Mouse (Mus musculus) liver, adult 2 months (tissue): ENCODE results near the gene Fam168a. TPM values are rescaled to one million over a fixed set of nuclear protein-coding genes. Genes with fewer than 3 reads are reported as not detected.

Experiments used
- DNase-seq: peaks from one replicate; pipeline ENCODE4 v3.0.0-alpha.2; 2011; ENCODE audit warnings: low read depth, low spot score; ENCODE audit errors: extremely low read depth
- H3K27ac ChIP-seq: fragments of 200-500 bp; replicated peaks from 2 replicates; pipeline ENCODE4 v1.5.1; 2012; ENCODE audit warnings: low read depth, mild to moderate bottlenecking, control low read depth, inconsistent platforms, low read length; ENCODE audit not compliant: insufficient read depth
- H3K27me3 ChIP-seq: fragments of 200-500 bp; 2 replicates; pipeline ENCODE4 v1.6.1; 2012; ENCODE audit warnings: mild to moderate bottlenecking, moderate library complexity, low read length, inconsistent platforms; ENCODE audit not compliant: control insufficient read depth, insufficient read depth
- H3K36me3 ChIP-seq: fragments of 200-500 bp; 2 replicates; pipeline ENCODE4 v1.6.1; 2012; ENCODE audit warnings: low read length, inconsistent platforms; ENCODE audit not compliant: control insufficient read depth, insufficient read depth
- H3K4me1 ChIP-seq: fragments of 200-500 bp; 2 replicates; pipeline ENCODE4 v1.6.1; 2011; ENCODE audit warnings: low read length; ENCODE audit not compliant: control insufficient read depth, insufficient read depth
- H3K4me3 ChIP-seq: fragments of 200-500 bp; 2 replicates; pipeline ENCODE4 v1.5.1; 2011; ENCODE audit warnings: low read depth, mild to moderate bottlenecking, control low read depth, low read length, moderate library complexity; ENCODE audit not compliant: insufficient read depth
- H3K79me2 ChIP-seq: fragments of 200-500 bp; 2 replicates; pipeline ENCODE4 v1.6.1; 2012; ENCODE audit warnings: inconsistent platforms, mild to moderate bottlenecking, low read length, moderate library complexity; ENCODE audit not compliant: control insufficient read depth, insufficient read depth
- H3K9ac ChIP-seq: fragments of 200-500 bp; 2 replicates; pipeline ENCODE4 v1.6.1; 2012; ENCODE audit warnings: low read depth, mild to moderate bottlenecking, control low read depth, inconsistent platforms, low read length
- CTCF ChIP-seq: fragments of 200-500 bp; IDR thresholded peaks from 2 replicates; pipeline ENCODE4 v1.5.1; 2011; ENCODE audit warnings: low read depth, low read length, control low read depth
- POLR2A ChIP-seq: fragments of 200-500 bp; IDR thresholded peaks from 2 replicates; pipeline ENCODE4 v1.6.1; 2011; ENCODE audit warnings: low read length, control low read depth; ENCODE audit not compliant: insufficient read depth; ENCODE audit errors: extremely low read depth
- WGBS: fragments of 180-500 bp; shearing (Covaris S2); methylation state at CpG from one replicate; pipeline ENCODE4 v1.1.7; 2018; 5-methylcytosine and 5-hydroxymethylcytosine counted together
- polyA plus RNA-seq: library from polyadenylated mRNA; depleted of rRNA; stranded (reverse); fragments of >200 nt; gene quantifications from 2 replicates; pipeline ENCODE4 v1.2.3, GENCODE M21; 2012
- total RNA-seq: library from RNA; depleted of rRNA; stranded (reverse); fragments of >200 nt; gene quantifications from 2 replicates; pipeline ENCODE4 v1.2.3, GENCODE M21; 2014

Gene Fam168a
- total and polyA plus RNA-seq, 2 experiments = 7.4 to 32.0 TPM

DNA sequence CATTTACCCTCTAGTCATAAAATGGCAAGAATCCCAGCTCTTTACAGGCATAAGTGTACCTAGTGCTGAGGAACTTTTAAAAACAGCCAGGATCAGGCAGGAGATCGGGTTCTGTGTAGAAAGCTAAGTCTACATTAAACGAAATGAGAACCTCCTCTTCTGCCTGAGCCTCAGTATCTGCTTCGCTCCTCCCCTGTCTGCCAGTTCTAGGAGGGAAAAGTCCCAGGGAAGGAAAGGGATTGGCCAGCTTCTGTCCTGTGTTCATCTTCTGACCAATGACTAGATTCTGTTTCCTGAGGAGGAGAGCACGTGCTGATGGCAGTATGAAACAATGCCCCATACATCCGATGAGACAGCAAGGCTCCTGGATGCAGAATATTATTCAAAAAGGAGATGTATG lies 25.3 kb upstream of the Fam168a start:
- no peak overlapping the region for H3K4me3 ChIP-seq
- no peak overlapping the region for H3K27ac ChIP-seq
- no peaks in the 10 kb centered on the region for H3K36me3 ChIP-seq
- no peak overlapping the region for H3K9ac ChIP-seq
- H3K27me3 ChIP-seq = no peaks in the 10 kb centered on the region
- WGBS = 59% methylated on average over 5 of the region's 5 CpGs
- no peaks in the 10 kb centered on the region for H3K4me1 ChIP-seq
- DNase-seq = no peak
- no peaks in the 10 kb centered on the region for H3K79me2 ChIP-seq
- TF ChIP-seq POLR2A = no peak
- no peak for TF ChIP-seq CTCF

- Histone ChIP-seq H3K9ac (no peak overlapping the region), H3K27ac (no peak overlapping the region), H3K4me1 (no peaks in the 10 kb centered on the region), H3K36me3 (no peaks in the 10 kb centered on the region), H3K79me2 (no peaks in the 10 kb centered on the region), H3K4me3 (no peak overlapping the region), H3K27me3 (no peaks in the 10 kb centered on the region)
- WGBS = 97% methylated on average over 1 of the region's 1 CpGs
- no peak for DNase-seq
- TF ChIP-seq CTCF (no peak), POLR2A (no peak)
Measured at GRCm38 (mm10) chr7:100683241-100683640, 23.2 kb upstream of the Fam168a start.

DNA sequence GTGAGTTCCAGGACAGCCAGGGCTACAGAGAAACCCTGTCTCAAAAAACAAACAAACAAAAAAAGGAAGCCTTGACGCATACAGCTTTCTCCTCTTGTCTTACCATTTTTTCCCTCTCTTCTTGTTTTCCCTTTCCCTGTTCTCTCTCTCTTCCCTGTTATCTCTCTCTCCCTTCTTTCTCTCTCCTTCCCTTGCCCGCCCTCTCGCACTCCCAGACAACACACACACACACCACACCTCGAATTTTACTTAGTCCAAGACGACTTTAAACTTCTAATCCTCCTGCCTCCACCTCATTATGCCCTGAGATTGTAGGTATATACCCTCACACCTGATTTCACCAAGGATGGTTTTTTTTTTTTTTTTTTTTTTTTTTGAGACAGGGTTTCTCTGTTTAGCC lies 22.4 kb upstream of the Fam168a start:
- no peak overlapping the region for H3K27ac ChIP-seq
- no peak for TF ChIP-seq POLR2A
- no peak for TF ChIP-seq CTCF
- no peaks in the 10 kb centered on the region for H3K4me1 ChIP-seq
- no peaks in the 10 kb centered on the region for H3K79me2 ChIP-seq
- no peak for DNase-seq
- H3K36me3 ChIP-seq = no peaks in the 10 kb centered on the region
- WGBS = 63% methylated on average over 5 of the region's 5 CpGs
- no peaks in the 10 kb centered on the region for H3K27me3 ChIP-seq
- no peak overlapping the region for H3K4me3 ChIP-seq
- no peak overlapping the region for H3K9ac ChIP-seq

- Histone ChIP-seq H3K9ac (no peak overlapping the region), H3K36me3 (no peaks in the 10 kb centered on the region), H3K27me3 (no peaks in the 10 kb centered on the region), H3K4me1 (no peaks in the 10 kb centered on the region), H3K27ac (no peak overlapping the region), H3K4me3 (no peak overlapping the region), H3K79me2 (no peaks in the 10 kb centered on the region)
- no peak for TF ChIP-seq POLR2A
- TF ChIP-seq CTCF = peak; percentile 59
- WGBS = 51% methylated on average over 7 of the region's 7 CpGs
- DNase-seq = peak; percentile 45
Measured at GRCm38 (mm10) chr7:100684538-100684937, 21.9 kb upstream of the Fam168a start.

GRCm38 (mm10) chr7:100685061-100686030 lies 21.1 kb upstream of the Fam168a start:
- Histone ChIP-seq H3K36me3 (no peaks in the 10 kb centered on the region), H3K4me3 (no peak overlapping the region), H3K9ac (no peak overlapping the region), H3K79me2 (no peaks in the 10 kb centered on the region), H3K27me3 (no peaks in the 10 kb centered on the region), H3K27ac (no peak overlapping the region), H3K4me1 (no peaks in the 10 kb centered on the region)
- 41% methylated on average over 13 of the region's 13 CpGs for WGBS
- DNase-seq = peak; percentile 49
- no peak for TF ChIP-seq POLR2A
- peak; percentile 96 for TF ChIP-seq CTCF

GRCm38 (mm10) chr7:100688471-100688870 lies 18.0 kb upstream of the Fam168a start:
- H3K36me3 ChIP-seq = no peaks in the 10 kb centered on the region
- TF ChIP-seq POLR2A (no peak), CTCF (no peak)
- no peaks in the 10 kb centered on the region for H3K4me1 ChIP-seq
- no peak overlapping the region for H3K4me3 ChIP-seq
- no peaks in the 10 kb centered on the region for H3K27me3 ChIP-seq
- H3K9ac ChIP-seq = no peak overlapping the region
- no peak overlapping the region for H3K27ac ChIP-seq
- 85% methylated on average over 7 of the region's 7 CpGs for WGBS
- H3K79me2 ChIP-seq = no peaks in the 10 kb centered on the region
- no peak for DNase-seq
